8 mouse cellular contexts compared by ENCODE assay signal in genomic region chr3:127408684-127409550, GRCm38 (mm10).
A peak's percentile ranks its signal among the peaks of the same experiment; 100 is the strongest.
DNase-seq lines count a peak whose midpoint lies in the region; ATAC-seq and TF ChIP-seq lines count a peak whose summit lies in the region.

No protein-coding gene starts in this region.

- WGBS in intestine, postnatal 0 days, result 17% methylated on average over 23 of the region's 23 CpGs
- 17% methylated on average over 23 of the region's 23 CpGs for WGBS in midbrain, embryonic 16.5 days

- no peaks in the 10 kb centered on the region for H3K27me3 ChIP-seq in intestine, postnatal 0 days (replicated peaks; ENCODE audit: control insufficient read depth, insufficient read depth, low read length)
- no peaks in the 10 kb centered on the region for H3K27me3 ChIP-seq in midbrain, embryonic 16.5 days (ENCODE audit: control insufficient read depth, insufficient read depth, low read depth, low read length)
- no peaks in the 10 kb centered on the region for H3K27me3 ChIP-seq in testis, adult 2 months (ENCODE audit: control insufficient read depth, insufficient read depth, low read length)

- peak overlapping the region; percentile 67 for H3K4me2 ChIP-seq in intestine, postnatal 0 days (replicated peaks; ENCODE audit: low read depth)
- H3K4me2 ChIP-seq in midbrain, embryonic 16.5 days (ENCODE audit: low read length), result peak overlapping the region; percentile 79

- TF ChIP-seq POLR2A in testis, adult 2 months (IDR thresholded peaks at IDR 0.05; ENCODE audit: control insufficient read depth, low read depth, low read length), result no peak

- peak overlapping the region; percentile 21; the same call in 1 of the 2 replicates for H3K27ac ChIP-seq in intestine, postnatal 0 days (ENCODE audit: low read depth, low read length)
- H3K27ac ChIP-seq in midbrain, embryonic 16.5 days (ENCODE audit: low read length), result peak overlapping the region; percentile 86
- H3K27ac ChIP-seq in testis, adult 2 months (ENCODE audit: control insufficient read depth, insufficient read depth, low read depth, low read length), result no peak overlapping the region

- peak overlapping the region; percentile 43 for H3K4me3 ChIP-seq in intestine, postnatal 0 days (ENCODE audit: low read depth, low read length)
- H3K4me3 ChIP-seq in midbrain, embryonic 16.5 days (ENCODE audit: low read depth, low read length), result peak overlapping the region; percentile 59
- peak overlapping the region; percentile 37 for H3K4me3 ChIP-seq in testis, adult 2 months (ENCODE audit: control insufficient read depth, low read depth, low read length)

- H3K4me1 ChIP-seq in intestine, postnatal 0 days (replicated peaks; ENCODE audit: control insufficient read depth, insufficient read depth, low read length), result 0 out of 2 replicates have a peak, but pooled peaks cover 2% of the 10 kb centered on the region
- H3K4me1 ChIP-seq in midbrain, embryonic 16.5 days (ENCODE audit: control insufficient read depth, insufficient read depth, low read length), result peaks cover 28% of the 10 kb centered on the region
- no peaks in the 10 kb centered on the region; the same call in none of the 2 replicates for H3K4me1 ChIP-seq in testis, adult 2 months (ENCODE audit: control insufficient read depth, insufficient read depth, low read length)

- H3K36me3 ChIP-seq in intestine, postnatal 0 days (ENCODE audit: control insufficient read depth, insufficient read depth), result no peaks in the 10 kb centered on the region
- H3K36me3 ChIP-seq in midbrain, embryonic 16.5 days (ENCODE audit: control insufficient read depth, insufficient read depth, low read length), result no peaks in the 10 kb centered on the region
- no peaks in the 10 kb centered on the region for H3K36me3 ChIP-seq in testis, adult 2 months (ENCODE audit: control insufficient read depth, insufficient read depth, low read length)

- H3K9me3 ChIP-seq in intestine, postnatal 0 days (ENCODE audit: control insufficient read depth), result no peaks in the 10 kb centered on the region
- H3K9me3 ChIP-seq in midbrain, embryonic 16.5 days (replicated peaks; ENCODE audit: control insufficient read depth, low read length, poor library complexity, severe bottlenecking), result no peaks in the 10 kb centered on the region

- no peak for ATAC-seq in monocyte, adult 5-6 weeks (replicated peaks; ENCODE audit: insufficient number of reproducible peaks, low FRiP score, low TSS enrichment, poor library complexity, severe bottlenecking)
- ATAC-seq in intestine, postnatal 0 days, result peak; percentile 87
- ATAC-seq in midbrain, embryonic 16.5 days, result peak; percentile 98

- H3K9ac ChIP-seq in intestine, postnatal 0 days (ENCODE audit: low read depth, low read length), result peak overlapping the region; percentile 32
- H3K9ac ChIP-seq in midbrain, embryonic 16.5 days (ENCODE audit: low read depth, low read length), result peak overlapping the region; percentile 80

- peak; percentile 12 to 15 for DNase-seq in monocyte, adult 2 months (ENCODE audit: low read depth in 1 of 2, low spot score in 2 of 2)
- DNase-seq in embryo, embryonic 9.5 days (ENCODE audit: extremely low spot score), result peak; percentile 83
- DNase-seq in gastrocnemius, postnatal 4 days (ENCODE audit: low spot score in 2 of 2), result peak; percentile 47 to 73
- peak; percentile 56 for DNase-seq in liver

- TF ChIP-seq CTCF in intestine, postnatal 0 days (IDR thresholded peaks at IDR 0.05; ENCODE audit: low read depth), result no peak
- TF ChIP-seq CTCF in testis, adult 2 months (IDR thresholded peaks at IDR 0.05; ENCODE audit: control insufficient read depth, insufficient read depth, insufficient replicate concordance, low read depth, low read length), result no peak

Comparison
In these comparisons a context has a peak if more than half of its experiments do, and no peak if none do; other contexts are left out.
1. DNase-seq: peak in every context shown above with its lines; median percentile 83 in embryo, embryonic 9.5 days; 60 in gastrocnemius, postnatal 4 days; 56 in liver; 14 in monocyte, adult 2 months.